Mouse (Mus musculus) layer of hippocampus, postnatal 14 days (tissue): ENCODE data around the gene Ptprg. TPM values are rescaled to one million over a fixed set of nuclear protein-coding genes. Genes with fewer than 3 reads are reported as not detected.
A peak's percentile ranks its signal among the peaks of the same experiment; 100 is the strongest.

Source experiments
- DNase-seq, 2 experiments: peaks; one replicate each; pipeline ENCODE4 v3.0.0; 2021 to 2022; ENCODE audit warnings: low spot score in 2 of 2, mixed read lengths in 1 of 2
- total RNA-seq, 2 experiments: library from RNA; stranded (reverse); gene quantifications; 2 replicates each; pipeline ENCODE4 v1.2.3; 2021

Ptprg gene
- total RNA-seq, 2 experiments from 2014 or later, result 165 to 169 TPM

GRCm38 (mm10) chr14:11680621-11681020 lies 127.3 kb downstream of the Ptprg start:
- no peak for DNase-seq

- DNase-seq, result no peak
These were observed 129.1 kb downstream of the Ptprg start for GRCm38 (mm10) chr14:11682441-11682840.

GRCm38 (mm10) chr14:11683386-11684081 lies 130.2 kb downstream of the Ptprg start:
- DNase-seq, result peak in 1 of 2 experiments; percentile 45

GRCm38 (mm10) chr14:11684104-11684503 lies 130.8 kb downstream of the Ptprg start:
- DNase-seq, result no peak

GRCm38 (mm10) chr14:11687541-11687940 lies 134.2 kb downstream of the Ptprg start:
- DNase-seq, result no peak

GRCm38 (mm10) chr14:11688142-11688541 lies 134.8 kb downstream of the Ptprg start:
- DNase-seq, result no peak

- DNase-seq, result no peak
These were observed 136.7 kb downstream of the Ptprg start for GRCm38 (mm10) chr14:11690066-11690465.

GRCm38 (mm10) chr14:11691531-11691930 lies 138.2 kb downstream of the Ptprg start:
- DNase-seq, result no peak

GRCm38 (mm10) chr14:11698880-11699279 lies 145.5 kb downstream of the Ptprg start:
- no peak for DNase-seq

GRCm38 (mm10) chr14:11699654-11700053 lies 146.3 kb downstream of the Ptprg start:
- no peak for DNase-seq

GRCm38 (mm10) chr14:11701516-11702249 lies 148.4 kb downstream of the Ptprg start:
- no peak for DNase-seq

- no peak for DNase-seq
These were observed 149.6 kb downstream of the Ptprg start for GRCm38 (mm10) chr14:11702770-11703477.

- DNase-seq, result peak in 1 of 2 experiments; percentile 53
These were observed 151.5 kb downstream of the Ptprg start for GRCm38 (mm10) chr14:11704871-11705270.

GRCm38 (mm10) chr14:11709352-11709751 lies 156.0 kb downstream of the Ptprg start:
- DNase-seq, result no peak

GRCm38 (mm10) chr14:11709798-11710197 lies 156.5 kb downstream of the Ptprg start:
- no peak for DNase-seq

GRCm38 (mm10) chr14:11710410-11711122 lies 157.2 kb downstream of the Ptprg start:
- DNase-seq, result no peak

- DNase-seq, result no peak
These were observed 158.8 kb downstream of the Ptprg start for GRCm38 (mm10) chr14:11712146-11712545.

- DNase-seq, result no peak
These were observed 162.9 kb downstream of the Ptprg start for GRCm38 (mm10) chr14:11716230-11716629.

GRCm38 (mm10) chr14:11718201-11718600 lies 164.9 kb downstream of the Ptprg start:
- no peak for DNase-seq

- DNase-seq, result no peak
These were observed 165.9 kb downstream of the Ptprg start for GRCm38 (mm10) chr14:11719259-11719658.

GRCm38 (mm10) chr14:11722101-11722500 lies 168.8 kb downstream of the Ptprg start:
- no peak for DNase-seq
